17 mouse cellular contexts compared by ENCODE assay signal in genomic region chr17:85218054-85218453, GRCm38 (mm10).
"Had no signal": no experiment of that assay in that cellular context is flagged by ENCODE, and none has a peak within 500 bp of the region (broad histone marks: within the 10 kb centered on the region; RNA-seq: fewer than 3 reads in every experiment).

No protein-coding gene starts in this region.

- ATAC-seq: liver, embryonic 12.5 days; lung, postnatal 0 days; midbrain, embryonic 13.5 days; midbrain, embryonic 15.5 days had no signal

- H3K9ac ChIP-seq: liver, embryonic 12.5 days; liver, embryonic 14.5 days; lung, embryonic 15.5 days; midbrain, embryonic 13.5 days; midbrain, embryonic 15.5 days; neural tube, embryonic 12.5 days; stomach, embryonic 15.5 days had no signal

- H3K27ac ChIP-seq: liver, embryonic 12.5 days; liver, embryonic 14.5 days; lung, embryonic 15.5 days; midbrain, embryonic 13.5 days; midbrain, embryonic 15.5 days; neural tube, embryonic 12.5 days; stomach, embryonic 15.5 days; stomach, postnatal 0 days had no signal

- DNase-seq: lung, adult 2 months; lung, postnatal 4 days; right cerebral cortex, postnatal 25 days; right cerebral cortex, postnatal 4 days; thymus, adult 2 months; thymus, postnatal 36 days had no signal

- H3K9me3 ChIP-seq: lung, embryonic 15.5 days; midbrain, embryonic 13.5 days; stomach, embryonic 15.5 days had no signal

- H3K4me1 ChIP-seq: liver, embryonic 12.5 days; lung, embryonic 15.5 days; megakaryocyte, embryonic 14.5 days; midbrain, embryonic 13.5 days; midbrain, embryonic 15.5 days; neural tube, embryonic 12.5 days; stomach, embryonic 15.5 days had no signal

- H3K36me3 ChIP-seq: liver, embryonic 12.5 days; lung, embryonic 15.5 days; midbrain, embryonic 13.5 days; midbrain, embryonic 15.5 days; neural tube, embryonic 12.5 days; stomach, embryonic 15.5 days had no signal

- H3K4me3 ChIP-seq: liver, embryonic 12.5 days; lung, embryonic 15.5 days; midbrain, embryonic 13.5 days; midbrain, embryonic 15.5 days; neural tube, embryonic 12.5 days; stomach, embryonic 15.5 days had no signal

- H3K27me3 ChIP-seq: liver, embryonic 12.5 days; lung, embryonic 15.5 days; megakaryocyte, embryonic 14.5 days; midbrain, embryonic 13.5 days; midbrain, embryonic 15.5 days; neural tube, embryonic 12.5 days; stomach, embryonic 15.5 days had no signal

- H3K4me2 ChIP-seq: liver, embryonic 12.5 days; lung, embryonic 15.5 days; midbrain, embryonic 11.5 days; midbrain, embryonic 13.5 days; midbrain, embryonic 15.5 days; neural tube, embryonic 12.5 days; stomach, embryonic 15.5 days had no signal
